Mouse (Mus musculus) embryonic fibroblast, embryonic 13.5 days (primary cell): ENCODE measurements at regions not wholly inside any gene's neighbourhood (a gene's known extent, or its start where the extent isn't known, plus 50 kb on each side); places are given as distances from the start of the nearest gene placed in this dataset.

Source experiments
- CTCF ChIP-seq: IDR thresholded peaks from 2 replicates; pipeline ENCODE4 v1.5.1; 2011; ENCODE audit warnings: mild to moderate bottlenecking, control low read depth, low read length, moderate library complexity, borderline replicate concordance; ENCODE audit not compliant: insufficient read depth
- POLR2A ChIP-seq: IDR thresholded peaks from 2 replicates; pipeline ENCODE4 v1.6.1; 2011; ENCODE audit warnings: low read depth, mild to moderate bottlenecking, control low read depth, low read length, moderate library complexity

- no peak for TF ChIP-seq POLR2A
- no peak for TF ChIP-seq CTCF
Observed at GRCm38 (mm10) chr5:4323387-4323704, 131.2 kb downstream of the Mterf1b start.
